Mouse (Mus musculus): Measurements from ENCODE around the gene Sp6. TPM values are rescaled to one million over a fixed set of nuclear protein-coding genes. Genes with fewer than 3 reads are reported as not detected.
A peak's percentile ranks its signal among the peaks of the same experiment; 100 is the strongest.

Sp6 gene
- total RNA-seq (2021), result under 1 TPM; 0.09 to 0.14 TPM
- long read RNA-seq, experiment 1, result 0 reads
- long read RNA-seq, experiment 2, result 0 reads

DNA sequence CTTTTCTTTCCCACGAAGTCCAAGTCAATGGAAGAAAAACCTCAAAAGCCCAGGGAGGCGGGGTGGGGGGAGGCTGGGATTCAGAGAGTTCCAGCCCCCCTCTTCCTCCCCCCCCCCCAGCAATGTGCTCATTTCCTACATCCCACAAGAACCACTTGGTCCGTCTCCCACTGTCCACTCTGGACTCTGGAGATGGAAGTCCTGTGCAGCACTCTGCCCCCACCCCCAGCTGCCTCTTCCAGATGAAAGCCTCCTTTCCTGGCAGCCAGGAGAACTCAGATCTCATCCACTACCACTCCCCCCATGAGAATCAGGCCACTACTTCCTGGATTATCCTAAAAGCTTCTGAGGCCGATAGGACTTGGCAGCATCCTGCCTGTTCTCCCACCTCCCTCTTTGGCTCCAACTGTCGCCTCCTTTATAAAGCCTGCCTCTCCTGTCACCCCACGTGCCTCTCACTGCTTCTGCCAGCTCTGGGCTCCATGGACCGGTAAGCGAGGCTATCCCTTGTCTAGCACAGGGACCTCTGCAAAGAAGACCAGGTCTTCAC, at the start of gene Sp6:
TSS of gene Sp6 (plus strand) at position 274 of the 550 bp plus-strand sequence.
- no peak for DNase-seq (ENCODE audit: low spot score)

GRCm38 (mm10) chr11:96963580-96963979, 49.6 kb upstream of the Sp6 start:
- DNase-seq (ENCODE audit: low spot score), result peak; percentile 94

- no peak for DNase-seq (ENCODE audit: low spot score)
Measured at GRCm38 (mm10) chr11:96966172-96966571, 47.0 kb upstream of the Sp6 start.

DNA sequence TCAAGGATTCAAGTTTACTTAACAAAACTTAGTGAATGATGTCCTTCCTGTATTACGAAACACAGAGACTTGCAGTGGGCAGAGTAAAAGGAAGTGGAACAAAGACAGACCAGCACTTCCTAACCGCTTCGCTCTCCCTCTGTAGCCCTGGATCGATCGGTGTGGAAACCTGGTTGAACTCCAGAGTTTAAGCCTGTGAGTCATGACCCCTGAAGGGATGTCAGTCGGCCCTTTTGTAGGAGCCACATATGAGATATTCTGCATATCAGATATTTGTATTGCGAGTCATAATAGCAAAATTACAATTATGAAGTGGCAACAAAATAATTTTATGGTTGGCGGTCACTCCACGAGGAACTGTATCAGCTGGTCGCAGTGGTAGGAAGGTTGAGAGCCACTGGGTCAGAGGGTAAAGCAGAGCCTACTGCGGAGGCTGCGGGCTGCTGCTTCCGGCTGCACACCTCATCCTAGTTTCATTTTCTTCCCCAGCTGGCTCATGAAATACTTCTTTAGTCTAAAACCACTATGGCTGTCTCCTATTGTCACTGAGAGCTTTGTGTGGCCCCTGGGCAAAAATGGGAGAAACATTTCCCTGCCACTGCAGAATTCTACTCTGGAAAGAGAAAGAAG, 46.2 kb upstream of the Sp6 start:
- DNase-seq (ENCODE audit: low spot score), result no peak

DNA sequence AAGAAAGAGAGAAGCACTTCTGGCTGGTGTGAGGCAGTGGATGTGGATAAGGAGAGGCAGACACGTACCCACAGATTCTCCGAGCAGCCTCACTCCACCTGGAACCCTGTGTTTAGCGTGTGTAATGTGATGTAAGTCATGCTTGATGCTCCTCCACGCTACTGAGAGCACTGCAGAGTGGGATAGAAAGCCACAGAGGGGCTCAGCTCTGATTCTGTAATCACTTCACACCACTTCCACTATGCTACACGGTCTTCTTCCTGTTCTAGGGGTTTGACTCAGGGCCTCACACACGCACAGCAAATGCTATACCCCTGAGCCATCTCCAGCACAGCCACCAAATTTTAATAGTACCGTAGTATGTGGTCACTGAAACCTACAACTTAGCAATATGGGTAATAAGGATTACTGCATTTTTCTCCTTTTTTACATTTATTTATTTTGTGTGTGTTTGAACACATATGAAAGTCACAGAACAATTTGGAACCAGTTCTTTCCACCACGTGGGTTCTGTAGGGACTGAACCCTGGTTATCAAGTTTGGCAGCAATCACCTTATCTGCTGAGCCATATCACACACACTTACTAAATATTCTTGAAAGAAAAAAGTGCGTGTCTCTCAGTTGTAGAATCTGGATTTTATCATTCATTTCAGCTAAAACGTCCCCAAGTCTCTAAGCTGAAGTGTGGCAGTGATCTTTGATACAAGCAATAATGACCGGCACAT, 45.5 kb upstream of the Sp6 start:
- no peak for DNase-seq (ENCODE audit: low spot score)

DNA sequence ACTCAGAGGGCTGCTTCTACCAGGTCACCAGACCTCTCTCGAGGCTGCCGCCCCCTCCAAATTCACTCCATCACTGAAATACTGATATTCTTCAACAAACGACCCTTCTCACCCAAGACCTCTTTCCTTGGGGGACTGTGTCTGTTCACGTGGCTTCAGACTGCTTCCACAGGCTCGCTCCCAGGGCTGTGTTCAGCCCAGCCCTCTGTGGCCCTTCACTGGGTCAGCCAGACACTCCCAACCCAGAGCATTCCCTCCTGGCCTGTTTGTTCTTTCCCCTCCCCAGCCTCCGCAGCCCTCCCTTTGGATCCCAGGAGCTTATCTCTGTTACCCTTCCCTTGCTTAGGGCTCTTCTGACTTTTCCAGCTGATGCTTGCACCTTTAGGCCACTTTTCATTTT, 44.7 kb upstream of the Sp6 start:
- peak; percentile 54 for DNase-seq (ENCODE audit: low spot score)

DNA sequence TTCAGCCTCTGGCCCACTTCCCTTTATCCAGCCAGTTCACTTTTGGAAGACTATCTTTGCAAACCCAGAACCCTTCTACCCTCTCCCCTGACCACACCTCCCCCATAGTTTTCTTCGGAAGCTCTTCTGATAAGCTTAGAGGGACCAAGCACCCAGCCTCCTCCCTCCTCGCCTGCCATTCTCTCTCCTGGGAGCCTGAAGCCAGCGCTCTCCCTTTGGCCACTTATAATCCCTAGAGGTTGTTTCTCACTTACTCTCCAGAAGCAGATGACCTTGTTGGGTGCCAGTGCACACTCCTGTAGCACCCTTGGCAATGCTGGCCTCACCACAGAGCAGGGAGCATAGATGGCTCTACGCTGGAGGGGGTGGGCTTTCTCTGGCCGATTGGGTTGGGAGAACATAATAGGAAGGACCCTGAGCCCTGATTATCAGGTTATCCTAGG, 43.9 kb upstream of the Sp6 start:
- DNase-seq (ENCODE audit: low spot score), result peak; percentile 53

GRCm38 (mm10) chr11:96969746-96970145, 43.4 kb upstream of the Sp6 start:
- DNase-seq (ENCODE audit: low spot score), result peak; percentile 88

DNA sequence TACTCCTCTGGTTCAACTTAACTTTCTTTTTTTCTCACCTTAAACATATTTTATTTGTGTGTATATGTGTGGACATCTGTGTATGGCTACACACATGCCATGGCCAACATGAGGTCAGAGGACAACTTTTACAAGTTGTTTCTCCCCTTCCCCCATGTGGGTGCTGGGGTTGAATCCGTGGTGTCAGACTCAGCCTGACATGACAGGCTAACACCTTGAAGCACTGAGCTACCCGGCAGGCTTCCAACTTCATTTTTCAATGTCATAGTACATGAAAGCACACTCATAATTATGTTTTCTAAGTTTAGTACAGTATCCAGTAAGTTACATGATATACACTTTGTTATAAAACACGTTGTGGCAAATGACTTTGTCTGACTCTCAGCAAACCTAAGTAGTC, 42.9 kb upstream of the Sp6 start:
- DNase-seq (ENCODE audit: low spot score), result no peak

DNA sequence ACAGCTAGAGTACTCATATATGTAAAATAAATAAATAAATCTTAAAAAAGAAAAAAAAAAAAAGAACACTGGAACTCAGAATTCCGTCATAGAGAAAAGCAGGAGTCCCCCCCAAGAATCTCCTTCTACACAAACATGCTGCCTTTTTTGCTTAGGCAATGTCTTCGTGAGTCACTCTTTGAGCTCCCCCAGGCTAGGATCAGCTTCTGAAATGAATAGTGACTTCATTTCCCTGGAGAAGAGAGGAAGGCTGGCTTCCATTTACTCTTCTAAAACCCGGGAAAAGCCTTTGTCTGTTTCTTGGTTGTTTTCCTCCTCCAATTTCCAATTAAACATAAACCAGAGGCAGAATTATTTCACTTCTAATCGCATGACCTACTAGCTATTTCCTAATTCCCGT, 40.3 kb upstream of the Sp6 start:
- DNase-seq (ENCODE audit: low spot score), result peak; percentile 57

GRCm38 (mm10) chr11:96973426-96973964, 39.7 kb upstream of the Sp6 start:
- peak; percentile 63 for DNase-seq (ENCODE audit: low spot score)

GRCm38 (mm10) chr11:96974813-96975212, 38.4 kb upstream of the Sp6 start:
- no peak for DNase-seq (ENCODE audit: low spot score)

GRCm38 (mm10) chr11:96975511-96976378, 37.4 kb upstream of the Sp6 start:
- DNase-seq (ENCODE audit: low spot score), result no peak

GRCm38 (mm10) chr11:96976379-96976687, 36.9 kb upstream of the Sp6 start:
- no peak for DNase-seq (ENCODE audit: low spot score)

GRCm38 (mm10) chr11:96976911-96977591, 36.1 kb upstream of the Sp6 start:
- DNase-seq (ENCODE audit: low spot score), result peak; percentile 85

DNA sequence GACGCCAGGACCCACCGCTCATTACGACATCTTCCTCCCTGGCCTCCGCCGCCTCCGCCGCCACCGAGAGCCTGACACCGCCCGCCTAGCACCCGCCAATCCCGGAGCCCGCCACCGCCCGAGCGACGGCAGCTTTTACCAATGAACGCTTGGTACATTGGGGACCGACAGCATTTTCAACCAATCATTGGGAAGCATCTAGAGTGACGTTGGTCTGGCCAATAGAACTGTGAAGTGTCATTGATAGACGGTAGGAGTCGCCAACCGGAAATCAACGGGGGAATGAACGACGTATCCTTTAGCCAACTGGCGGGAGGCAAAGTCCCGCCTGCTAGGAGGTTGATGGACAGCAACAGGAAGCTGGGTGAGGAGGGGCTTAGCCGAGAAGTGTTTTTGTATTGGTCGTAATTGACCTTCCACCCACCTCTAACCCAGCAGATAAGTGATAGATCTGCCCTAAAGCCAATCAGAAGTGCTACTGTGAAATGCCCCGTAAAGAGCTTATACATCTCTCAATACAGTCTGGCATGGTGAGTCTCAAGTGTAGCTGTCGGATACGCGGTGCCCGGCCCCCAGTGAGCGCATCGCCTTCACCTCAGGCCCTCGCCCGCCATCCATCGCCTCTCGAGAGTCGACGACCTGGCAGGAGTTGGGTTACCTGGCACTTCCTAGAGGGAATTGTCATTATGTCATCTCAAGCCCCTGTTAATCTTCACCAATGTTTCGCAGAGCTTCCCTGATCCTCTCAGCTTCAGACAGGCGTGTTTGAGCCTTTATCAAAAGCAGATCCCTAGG, 35.4 kb upstream of the Sp6 start:
- peak; percentile 100 for DNase-seq (ENCODE audit: low spot score)

DNA sequence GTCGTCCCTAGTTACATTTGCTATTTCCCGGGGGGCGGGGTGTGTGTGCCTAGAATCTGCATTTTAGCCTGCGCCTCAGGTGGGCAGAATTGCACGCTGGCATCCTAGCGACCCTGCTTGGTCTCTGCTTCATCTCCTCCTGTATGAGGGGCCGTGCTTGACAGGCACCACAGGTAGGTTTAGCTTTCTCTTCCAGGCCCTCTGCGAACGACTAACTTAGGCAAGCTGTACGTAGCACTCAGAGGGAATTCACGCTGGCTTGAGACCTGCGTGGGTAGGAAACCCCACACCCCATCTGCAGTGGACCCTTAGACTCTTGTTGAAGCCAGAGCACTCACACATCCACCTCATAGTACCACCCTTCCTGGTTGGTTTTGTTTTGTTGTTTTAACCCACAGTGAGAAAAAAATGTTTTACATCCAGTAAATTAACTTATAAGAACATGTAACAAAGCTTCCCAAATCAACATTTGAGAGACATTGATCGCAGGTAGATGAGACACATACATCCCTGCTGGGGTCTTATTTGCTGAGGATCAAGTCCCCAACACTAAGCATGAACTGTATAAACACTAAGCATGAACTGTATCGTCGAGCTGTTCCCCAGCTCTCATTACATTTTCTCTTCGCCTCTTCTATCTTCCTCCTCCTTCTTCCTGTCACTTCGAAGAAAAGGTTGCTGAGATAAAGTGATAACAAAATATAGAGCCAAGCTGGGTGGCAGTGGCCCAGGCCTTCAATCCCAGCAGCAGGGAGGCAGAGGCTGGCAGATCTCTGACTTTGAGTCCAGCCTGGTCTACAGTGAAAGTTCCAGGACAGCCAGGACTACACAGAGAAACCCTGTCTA, 34.6 kb upstream of the Sp6 start:
- DNase-seq (ENCODE audit: low spot score), result no peak

- no peak for DNase-seq (ENCODE audit: low spot score)
Measured at GRCm38 (mm10) chr11:96979329-96979728, 33.9 kb upstream of the Sp6 start.

- DNase-seq (ENCODE audit: low spot score), result no peak
Measured at GRCm38 (mm10) chr11:96980021-96980420, 33.2 kb upstream of the Sp6 start.
